Mouse (Mus musculus) bone marrow macrophage, adult 2 months (primary cell): Measurements from ENCODE around the gene Wnt10a. TPM values are rescaled to one million over a fixed set of nuclear protein-coding genes. Genes with fewer than 3 reads are reported as not detected.
A peak's percentile ranks its signal among the peaks of the same experiment; 100 is the strongest.

Source experiments
- H3K27ac ChIP-seq: 2 replicates; pipeline ENCODE4 v1.5.1; 2012; ENCODE audit warnings: low read depth, low read length; ENCODE audit not compliant: insufficient read depth
- H3K4me1 ChIP-seq: 2 replicates; pipeline ENCODE4 v1.6.1; 2012; ENCODE audit warnings: low read length; ENCODE audit not compliant: control insufficient read depth, insufficient read depth
- H3K4me3 ChIP-seq: 2 replicates; pipeline ENCODE4 v1.5.1; 2012; ENCODE audit warnings: mild to moderate bottlenecking, low read length, moderate library complexity; ENCODE audit not compliant: insufficient read depth
- CTCF ChIP-seq: IDR thresholded peaks from 2 replicates; pipeline ENCODE4 v1.5.1; 2012; ENCODE audit warnings: low read depth, mild to moderate bottlenecking, low read length, moderate library complexity
- POLR2A ChIP-seq: IDR thresholded peaks from 2 replicates; pipeline ENCODE4 v1.6.1; 2012; ENCODE audit warnings: mild to moderate bottlenecking, low read depth, low read length, borderline replicate concordance
- polyA plus RNA-seq: library from polyadenylated mRNA; stranded (reverse); fragments of >200 nt; gene quantifications from 2 replicates; pipeline ENCODE4 v1.2.4, GENCODE M21; 2012; ENCODE audit not compliant: missing spikeins, insufficient read depth, insufficient read length

The Wnt10a gene
- polyA plus RNA-seq, 1 experiment: not detected

DNA sequence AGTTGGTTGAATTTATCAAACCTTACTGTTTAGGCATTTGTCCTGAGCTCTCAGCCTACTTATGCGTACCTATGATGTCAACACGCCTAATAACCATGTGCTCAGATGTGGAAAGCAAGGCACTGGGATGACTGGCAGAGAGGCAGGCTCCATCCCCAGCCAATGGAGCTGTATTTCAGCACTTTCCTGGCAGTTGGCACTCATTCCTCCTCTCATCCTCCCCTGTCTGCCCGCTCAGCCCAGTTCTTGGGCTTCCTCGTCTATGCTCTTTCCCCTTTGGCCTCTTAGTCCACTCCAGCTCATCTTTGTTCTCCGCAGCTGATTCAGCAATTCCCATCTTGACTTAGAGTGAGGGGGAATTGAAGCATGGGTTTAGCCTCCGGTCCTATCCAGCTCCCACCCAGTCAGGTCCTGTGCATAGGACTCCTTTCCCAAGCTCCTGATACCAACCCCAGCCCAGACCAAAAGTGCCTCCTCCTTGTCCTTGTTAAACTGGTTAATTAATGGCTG lies 10.4 kb downstream of the Wnt10a start:
- no peak overlapping the region for H3K4me3 ChIP-seq
- TF ChIP-seq CTCF (no peak), POLR2A (no peak)
- 0 out of 2 replicates have a peak, but pooled peaks cover 2% of the 10 kb centered on the region for H3K4me1 ChIP-seq
- H3K27ac ChIP-seq: no peak overlapping the region

DNA sequence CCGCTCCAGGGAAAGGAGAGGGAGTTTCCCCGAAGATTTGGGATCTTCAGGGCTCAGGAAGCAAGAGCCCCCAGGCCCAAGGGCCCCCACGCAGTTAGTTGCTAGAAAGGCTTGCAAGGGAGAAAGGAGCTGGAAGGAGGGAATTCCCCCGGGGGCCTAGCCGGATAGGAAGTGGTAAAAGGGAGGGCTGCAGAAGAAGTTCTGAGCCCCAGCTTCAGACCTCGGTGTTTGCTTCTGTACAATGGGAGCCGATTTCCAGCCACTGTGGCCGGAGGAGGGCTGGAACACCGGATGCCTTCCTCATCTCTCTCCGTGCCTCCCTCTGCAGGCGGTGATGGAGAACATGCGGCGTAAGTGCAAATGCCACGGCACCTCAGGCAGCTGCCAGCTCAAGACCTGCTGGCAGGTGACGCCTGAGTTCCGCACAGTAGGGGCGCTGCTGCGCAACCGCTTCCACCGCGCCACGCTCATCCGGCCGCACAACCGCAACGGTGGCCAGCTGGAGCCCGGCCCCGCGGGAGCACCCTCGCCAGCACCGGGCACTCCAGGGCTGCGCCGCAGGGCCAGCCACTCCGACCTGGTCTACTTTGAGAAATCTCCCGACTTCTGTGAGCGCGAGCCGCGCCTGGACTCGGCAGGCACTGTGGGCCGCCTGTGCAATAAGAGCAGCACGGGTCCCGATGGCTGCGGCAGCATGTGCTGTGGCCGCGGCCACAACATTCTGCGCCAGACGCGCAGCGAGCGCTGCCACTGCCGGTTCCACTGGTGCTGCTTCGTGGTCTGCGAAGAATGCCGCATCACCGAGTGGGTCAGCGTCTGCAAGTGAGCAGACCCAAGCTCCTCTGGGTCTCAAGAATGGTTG lies 11.7 kb downstream of the Wnt10a start:
- Histone ChIP-seq H3K4me1 (0 out of 2 replicates have a peak, but pooled peaks cover 2% of the 10 kb centered on the region), H3K27ac (no peak overlapping the region), H3K4me3 (peak overlapping the region; percentile 42)
- TF ChIP-seq POLR2A (no peak), CTCF (no peak)

DNA sequence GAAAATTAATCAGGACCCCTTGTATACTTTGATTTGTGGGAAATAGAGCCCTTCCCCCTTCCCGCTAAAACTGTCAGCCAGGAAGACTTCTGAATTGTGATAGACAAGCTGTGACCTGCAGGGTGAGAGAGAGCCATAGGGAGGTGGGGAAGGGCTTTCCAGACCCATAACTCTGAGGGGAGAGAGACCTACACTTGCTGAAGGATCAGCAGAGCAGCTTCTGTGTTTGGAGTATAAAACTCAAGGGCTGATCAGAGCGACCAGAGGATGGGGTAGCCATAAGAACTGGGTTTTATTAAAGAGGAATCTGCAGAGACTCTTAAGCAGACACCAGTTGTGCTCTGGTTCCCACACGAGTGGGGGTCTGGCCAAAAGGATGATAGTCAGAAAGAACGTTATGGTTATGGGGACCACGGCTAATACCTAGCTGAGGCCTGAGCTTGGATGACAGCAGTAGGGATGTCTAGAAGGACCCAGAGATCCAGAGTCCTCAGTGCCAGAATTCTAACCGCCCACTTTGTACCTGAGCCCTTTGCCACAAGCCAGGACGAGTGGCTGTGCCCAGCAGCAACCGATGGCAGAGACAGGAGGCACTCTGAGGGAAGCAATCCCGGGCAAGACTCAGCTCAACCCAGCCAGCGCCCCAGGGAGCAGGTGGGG lies 13.0 kb downstream of the Wnt10a start:
- 0 out of 2 replicates have a peak, but pooled peaks cover 2% of the 10 kb centered on the region for H3K4me1 ChIP-seq
- no peak overlapping the region for H3K4me3 ChIP-seq
- TF ChIP-seq CTCF (no peak), POLR2A (no peak)
- no peak overlapping the region for H3K27ac ChIP-seq

DNA sequence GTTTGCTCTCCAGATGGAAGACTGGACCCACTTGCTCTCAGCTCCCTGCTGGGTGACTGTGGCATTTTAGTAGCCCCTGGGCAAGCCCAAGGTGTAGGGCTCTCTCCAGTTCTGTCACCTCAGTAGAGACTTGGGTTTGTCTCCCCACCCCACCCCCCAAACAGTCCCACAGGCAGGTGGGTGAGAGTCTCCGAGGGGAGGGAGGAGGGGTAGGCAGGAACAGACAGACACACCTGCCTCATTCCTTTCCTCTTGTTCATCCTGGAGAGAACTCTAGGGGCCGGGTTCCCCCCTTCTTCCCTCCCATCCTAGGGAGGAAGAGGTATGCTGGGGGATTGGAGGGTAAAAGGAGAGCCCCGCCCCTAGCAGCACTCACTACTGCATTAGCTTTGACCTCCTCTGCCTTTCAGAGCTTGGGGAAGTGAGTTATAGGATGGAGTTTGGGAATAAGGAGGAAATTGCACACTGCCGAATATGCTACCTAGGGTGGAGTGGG lies 14.1 kb downstream of the Wnt10a start:
- 0 out of 2 replicates have a peak, but pooled peaks cover 2% of the 10 kb centered on the region for H3K4me1 ChIP-seq
- TF ChIP-seq POLR2A: no peak
- no peak for TF ChIP-seq CTCF

DNA sequence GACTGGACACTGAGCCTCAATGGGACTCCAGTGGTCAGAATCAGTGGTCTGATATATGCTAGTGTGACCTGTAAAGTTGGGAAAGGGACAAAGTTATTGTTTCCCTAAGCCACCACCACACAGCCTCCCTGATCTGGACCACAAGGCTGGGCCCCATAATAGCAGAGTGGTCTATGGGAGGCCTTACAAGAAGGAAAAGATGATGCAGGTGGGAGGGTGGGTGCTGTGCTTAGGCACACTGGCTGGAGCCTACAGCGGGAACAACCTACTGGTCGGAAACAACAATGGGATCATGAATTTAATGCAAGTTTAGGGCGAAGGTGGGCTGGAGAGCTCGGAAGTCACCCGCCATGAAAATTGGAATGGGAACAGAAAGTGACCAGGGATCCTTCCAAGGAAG lies 14.5 kb downstream of the Wnt10a start:
- TF ChIP-seq CTCF: no peak
- no peak for TF ChIP-seq POLR2A
- Histone ChIP-seq H3K4me1 (0 out of 2 replicates have a peak, but pooled peaks cover 2% of the 10 kb centered on the region), H3K27ac (no peak overlapping the region), H3K4me3 (no peak overlapping the region)

More for the DNA sequence above, 14.1 kb downstream of the Wnt10a start:
- Histone ChIP-seq H3K4me3 (no peak overlapping the region), H3K27ac (no peak overlapping the region)

DNA sequence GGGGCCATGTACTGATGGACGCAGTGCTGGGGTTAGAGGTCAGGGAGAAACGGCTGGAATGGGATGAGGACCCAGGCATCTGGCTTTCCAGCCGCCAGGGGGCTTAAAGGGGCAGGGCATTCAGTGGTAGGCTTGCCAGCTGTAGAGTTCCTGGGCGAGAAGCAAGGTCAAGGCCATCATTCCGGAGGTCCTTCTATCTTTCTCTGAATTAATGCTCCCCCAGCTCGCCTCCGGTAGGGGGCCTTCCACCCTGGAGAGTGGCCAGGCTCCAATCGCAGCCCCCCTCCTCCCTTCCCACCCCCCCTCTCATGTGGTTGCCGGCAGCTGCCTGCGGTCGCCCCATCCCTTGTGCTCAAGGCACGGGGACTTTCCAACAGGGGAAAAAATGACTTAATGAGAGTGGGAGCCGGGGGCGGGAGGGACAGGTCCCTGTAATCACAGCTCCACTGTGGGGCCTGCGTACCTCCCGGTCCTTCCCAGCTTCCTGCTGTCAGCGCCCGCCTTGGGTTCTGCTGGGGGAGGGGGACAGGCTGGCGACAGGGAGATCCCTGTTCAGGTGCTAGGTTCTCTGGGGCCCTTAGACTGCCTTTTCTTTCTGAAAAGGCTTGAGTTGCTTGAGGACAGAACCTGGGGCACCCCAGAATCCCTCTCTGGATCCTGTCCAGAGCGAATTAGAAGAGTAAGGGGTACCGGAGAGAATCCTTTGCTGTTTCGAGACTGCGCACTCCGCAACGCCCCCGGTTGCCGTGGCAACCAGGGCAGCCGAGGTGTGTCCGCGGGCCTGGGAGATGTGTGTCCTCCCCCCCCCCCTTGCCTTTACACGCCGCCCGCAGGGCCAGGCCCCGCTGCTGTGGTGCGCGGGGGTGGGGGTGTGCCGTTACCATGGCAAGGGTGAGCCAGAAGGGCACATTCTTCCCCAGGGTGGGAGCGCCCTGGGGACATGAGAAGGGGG lies 15.3 kb downstream of the Wnt10a start:
- Histone ChIP-seq H3K4me3 (no peak overlapping the region), H3K27ac (no peak overlapping the region), H3K4me1 (0 out of 2 replicates have a peak, but pooled peaks cover 2% of the 10 kb centered on the region)
- TF ChIP-seq POLR2A (no peak), CTCF (no peak; the same call in 1 of the 2 replicates)

DNA sequence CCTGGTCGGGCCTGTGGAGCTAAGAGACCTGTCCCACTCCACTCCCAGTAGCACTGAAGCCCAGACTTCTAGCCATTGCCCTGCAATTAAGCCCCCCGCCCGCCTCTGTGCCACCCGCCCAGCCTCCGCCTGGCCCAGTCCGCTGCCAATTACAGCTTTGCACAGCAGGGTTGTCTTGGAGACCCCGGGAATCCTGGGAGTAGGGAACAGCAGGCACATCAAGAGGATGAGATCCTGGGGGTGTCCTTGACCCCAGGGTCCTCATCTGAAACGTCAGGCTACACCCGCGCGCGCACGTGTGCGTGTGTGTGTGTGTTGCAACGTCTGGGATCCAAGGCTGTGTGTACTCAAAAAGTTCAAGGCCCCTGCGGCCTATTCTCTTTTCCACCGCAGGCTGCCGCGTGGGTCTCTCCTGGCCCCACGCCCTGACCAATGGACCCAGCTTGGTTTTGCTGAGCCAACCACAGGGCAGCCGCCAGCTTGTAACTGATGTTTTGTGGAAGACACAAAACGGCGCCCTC lies 16.3 kb downstream of the Wnt10a start:
- TF ChIP-seq CTCF (no peak), POLR2A (no peak)
- Histone ChIP-seq H3K4me1 (0 out of 2 replicates have a peak, but pooled peaks cover 2% of the 10 kb centered on the region), H3K27ac (no peak overlapping the region), H3K4me3 (no peak overlapping the region)

DNA sequence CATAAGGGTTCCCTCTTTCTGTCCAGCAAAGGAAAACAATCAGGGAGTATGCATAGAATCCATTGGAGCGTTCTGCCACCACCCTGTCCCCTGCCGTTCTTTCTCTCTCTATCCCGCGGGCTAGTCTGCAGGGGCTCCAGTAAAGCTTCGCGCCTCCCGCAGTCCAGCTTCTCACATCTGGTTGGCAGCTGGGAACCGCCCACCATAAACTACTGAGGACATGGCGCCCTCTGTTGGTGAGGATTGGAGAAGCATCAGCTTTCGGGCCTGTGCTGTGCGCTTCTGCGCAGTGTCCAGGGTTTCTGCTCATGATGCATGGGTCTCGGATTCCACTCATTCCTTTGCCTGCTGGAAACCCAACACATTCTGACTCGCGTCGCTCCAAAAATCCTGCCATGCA lies 16.8 kb downstream of the Wnt10a start:
- Histone ChIP-seq H3K4me1 (0 out of 2 replicates have a peak, but pooled peaks cover 2% of the 10 kb centered on the region), H3K27ac (no peak overlapping the region), H3K4me3 (no peak overlapping the region)
- TF ChIP-seq POLR2A (no peak), CTCF (peak; percentile 62)

DNA sequence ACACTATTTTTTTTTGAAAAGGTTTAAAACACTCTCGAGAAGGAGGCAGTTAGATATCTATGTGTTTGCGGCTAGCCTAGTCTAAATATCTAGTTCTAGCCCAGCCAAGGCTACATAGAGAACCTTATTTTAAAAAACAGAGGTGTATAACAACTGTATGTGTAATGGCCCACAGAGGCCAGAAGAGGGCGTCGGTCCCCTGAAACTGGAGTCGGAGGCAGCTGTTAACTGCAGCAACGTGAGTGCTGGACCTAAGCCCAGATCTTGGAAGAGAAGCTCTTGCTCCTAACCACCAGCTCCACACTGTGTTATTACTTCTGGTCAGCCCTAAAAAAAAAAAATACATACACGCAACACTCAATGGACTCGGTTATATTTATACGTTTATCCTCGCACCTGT lies 17.7 kb downstream of the Wnt10a start:
- 0 out of 2 replicates have a peak, but pooled peaks cover 2% of the 10 kb centered on the region for H3K4me1 ChIP-seq
- no peak for TF ChIP-seq POLR2A
- 0 out of 2 replicates have a peak, but pooled peaks have one; percentile 26 for TF ChIP-seq CTCF

More for the DNA sequence above, 17.7 kb downstream of the Wnt10a start:
- H3K27ac ChIP-seq: no peak overlapping the region
- no peak overlapping the region for H3K4me3 ChIP-seq
